Comparison of ENCODE assay signal across 8 mouse cellular contexts in the genomic region with DNA sequence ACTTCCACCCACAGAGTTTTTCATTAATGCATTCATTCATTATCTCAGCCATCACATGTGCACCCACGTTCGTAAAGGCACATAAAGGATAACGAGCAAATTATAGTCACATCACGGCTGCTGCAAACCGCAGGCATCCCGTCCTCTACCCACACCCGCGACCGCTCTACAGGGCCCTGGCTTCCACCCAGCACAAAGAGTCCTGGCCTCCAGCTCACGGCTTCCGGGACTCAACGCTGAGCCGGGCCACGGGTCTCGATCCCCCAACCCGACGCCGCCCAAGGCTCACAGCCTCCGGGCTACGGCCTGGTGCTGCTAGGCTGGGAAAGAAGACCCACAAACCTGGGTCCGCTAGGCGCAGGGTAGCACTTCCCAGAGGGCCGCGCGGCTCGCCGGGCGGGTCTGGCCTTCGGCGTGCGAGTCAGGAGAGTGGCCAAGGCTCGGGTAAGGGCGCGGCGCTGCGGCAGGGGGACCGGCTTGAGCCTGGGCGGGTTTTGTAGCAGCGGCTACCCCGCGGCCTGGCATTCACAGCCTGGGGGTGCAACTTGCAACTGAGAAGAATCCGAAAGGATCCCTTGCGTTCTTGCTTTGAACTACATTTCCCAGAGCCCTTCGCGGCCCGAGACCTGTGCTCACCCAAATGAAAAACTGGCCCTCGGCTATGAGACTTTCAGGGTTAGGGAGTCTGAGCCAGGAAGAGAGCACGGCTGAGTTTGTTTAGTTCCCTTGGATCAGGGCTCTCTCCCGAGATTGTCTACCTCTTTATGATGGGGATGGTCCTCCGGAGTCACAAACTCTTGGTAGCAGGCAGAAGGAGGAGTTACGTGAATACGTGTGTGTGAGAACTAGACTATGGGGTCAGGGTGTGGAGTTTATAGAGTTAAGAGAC. TPM values are rescaled to one million over a fixed set of nuclear protein-coding genes. Genes with fewer than 3 reads are reported as not detected.
DNase-seq lines count a peak whose midpoint lies in the region; ATAC-seq and TF ChIP-seq lines count a peak whose summit lies in the region.

A gene (minus strand): TSS at position 577 of the 889 bp plus-strand sequence.

- TF ChIP-seq CTCF in cortical plate, adult 2 months (IDR thresholded peaks at IDR 0.05; ENCODE audit: extremely low read depth, insufficient read depth, low read length): no peak

- H3K4me1 ChIP-seq in cortical plate, adult 2 months (ENCODE audit: control insufficient read depth, insufficient read depth, low read length): no peaks in the 10 kb centered on the region
- peaks cover 22% of the 10 kb centered on the region for H3K4me1 ChIP-seq in megakaryocyte, embryonic 14.5 days

- no peaks in the 10 kb centered on the region for H3K27me3 ChIP-seq in megakaryocyte, embryonic 14.5 days (replicated peaks)

- peak; percentile 62; the same call in 1 of the 2 replicates for TF ChIP-seq POLR2A in cortical plate, adult 2 months (IDR thresholded peaks at IDR 0.05; ENCODE audit: extremely low read depth, insufficient read depth, low read length)

- H3K9me3 ChIP-seq in megakaryocyte, embryonic 14.5 days: peaks cover 9% of the 10 kb centered on the region

- peak within 1 kb of the TSS; percentile 85 for H3K27ac ChIP-seq in cortical plate, adult 2 months (ENCODE audit: insufficient read depth, low read length)

- peak; percentile 33 to 54 for DNase-seq in gastrocnemius, adult 8-10 months (ENCODE audit: low spot score in 2 of 2)
- peak; percentile 60 for DNase-seq in hindlimb bud, embryonic 11.5 days (ENCODE audit: extremely low spot score, low read depth, low spot score)
- DNase-seq in left cerebral cortex, adult 8-10 months (ENCODE audit: low spot score in 2 of 2): peak; percentile 56 to 71
- DNase-seq in right cerebral cortex, postnatal 10 days (ENCODE audit: low spot score in 2 of 2): peak; percentile 85 to 87
- peak; percentile 65 for DNase-seq in urinary bladder, postnatal 25 days (ENCODE audit: low spot score)

- H3K36me3 ChIP-seq in megakaryocyte, embryonic 14.5 days (replicated peaks; ENCODE audit: low read length): peaks cover 28% of the 10 kb centered on the region

- ATAC-seq in activated CD4-positive, CD25-positive, alpha-beta regulatory T cell, adult 4 months: peak; percentile 94

- peak within 1 kb of the TSS; percentile 74 for H3K4me3 ChIP-seq in cortical plate, adult 2 months (ENCODE audit: insufficient read depth, low read length)
- peak within 1 kb of the TSS; percentile 95 for H3K4me3 ChIP-seq in megakaryocyte, embryonic 14.5 days (replicated peaks)

RNA-seq across cellular contexts. Expression of the gene that starts here (rescaled TPM):
- polyA plus RNA-seq in activated CD4-positive, CD25-positive, alpha-beta regulatory T cell, adult 4 months (2017; shearing (Covaris generic)): 1 to 10 TPM; 4.0 to 4.5 TPM
- polyA plus RNA-seq in cortical plate, adult 2 months (2012; rRNA removed): 12.5 and 13.1 TPM in 2 replicates
- 1 to 10 TPM; 4.9 to 7.3 (median 6.3) TPM for total RNA-seq in gastrocnemius, adult 8-10 months (2022)
- 10 to 100 TPM; 16.6 to 17.9 (median 17.6) TPM for total RNA-seq in left cerebral cortex, adult 8-10 months (2022)
- 1.2 TPM in 1 of 2 replicates, not detected in the other for polyA plus RNA-seq in megakaryocyte, embryonic 14.5 days (2012; ENCODE audit: insufficient read depth, low replicate concordance)

Comparison
In these comparisons a context has a peak if more than half of its experiments do, and no peak if none do; other contexts are left out.
1. Peak in every context shown above with its lines: DNase-seq, ATAC-seq, H3K4me3 ChIP-seq and H3K27ac ChIP-seq.